Mouse (Mus musculus): ENCODE data around the gene Il1rl2.

DNA sequence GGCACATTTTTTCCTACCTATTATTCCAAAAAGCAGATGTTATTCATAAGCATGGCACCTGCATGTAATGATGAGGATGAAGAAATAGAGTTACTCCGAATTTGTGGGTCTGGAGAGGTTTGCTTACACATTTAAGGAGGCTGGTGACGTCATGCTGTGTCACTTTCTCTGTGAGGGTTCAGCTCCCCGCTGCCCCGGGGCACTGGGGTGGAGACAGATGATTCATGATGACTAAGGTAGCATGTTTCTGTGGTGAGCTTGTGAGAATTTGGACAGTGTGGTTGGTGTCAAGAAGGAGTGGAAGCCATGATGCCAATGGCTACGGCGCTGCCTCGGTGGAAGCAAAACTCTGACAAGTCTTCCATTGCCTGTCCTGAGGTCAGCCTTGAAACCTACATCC lies 68.8 kb downstream of the Il1rl2 start:
- TF ChIP-seq CTCF (IDR thresholded peaks at IDR 0.05; ENCODE audit: extremely low read depth, insufficient read length, insufficient replicate concordance, low read depth, low read length) (no peak), POLR2A (IDR thresholded peaks at IDR 0.05; ENCODE audit: low read depth, low read length) (no peak)

All from small intestine, adult 2 months (tissue).